Mouse (Mus musculus): ENCODE results near the gene Msantd1.

Gene Msantd1

GRCm38 (mm10) chr5:34924519-34924918 lies 16.7 kb downstream of the Msantd1 start:
- no peak for DNase-seq (ENCODE audit: low spot score)

- no peak for DNase-seq (ENCODE audit: low spot score)
These were observed 19.8 kb downstream of the Msantd1 start for GRCm38 (mm10) chr5:34927648-34928047.

- no peak for DNase-seq (ENCODE audit: low spot score)
These were observed 22.6 kb downstream of the Msantd1 start for GRCm38 (mm10) chr5:34930151-34930975.

- no peak for DNase-seq (ENCODE audit: low spot score)
These were observed 23.3 kb downstream of the Msantd1 start for GRCm38 (mm10) chr5:34931091-34931490.

- DNase-seq (ENCODE audit: low spot score) = no peak
These were observed 24.0 kb downstream of the Msantd1 start for GRCm38 (mm10) chr5:34931516-34932457.

GRCm38 (mm10) chr5:34932458-34932806 lies 24.6 kb downstream of the Msantd1 start:
- no peak for DNase-seq (ENCODE audit: low spot score)

- DNase-seq (ENCODE audit: low spot score) = no peak
These were observed 25.6 kb downstream of the Msantd1 start for GRCm38 (mm10) chr5:34933461-34933860.

GRCm38 (mm10) chr5:34941710-34942470 lies 34.1 kb downstream of the Msantd1 start:
- DNase-seq (ENCODE audit: low spot score) = no peak

- DNase-seq (ENCODE audit: low spot score) = no peak
These were observed 35.6 kb downstream of the Msantd1 start for GRCm38 (mm10) chr5:34943428-34943827.

- DNase-seq (ENCODE audit: low spot score) = peak; percentile 90
These were observed 41.3 kb downstream of the Msantd1 start, which contains the start of gene Rgs12 for GRCm38 (mm10) chr5:34948861-34949760. Gene Rgs12 (plus strand): TSS chr5:34949445.

GRCm38 (mm10) chr5:34949769-34950211 lies 42.0 kb downstream of the Msantd1 start:
- DNase-seq (ENCODE audit: low spot score) = no peak

- DNase-seq (ENCODE audit: low spot score) = no peak
These were observed 42.8 kb downstream of the Msantd1 start for GRCm38 (mm10) chr5:34950486-34951160.

- DNase-seq (ENCODE audit: low spot score) = no peak
These were observed 43.5 kb downstream of the Msantd1 start for GRCm38 (mm10) chr5:34951161-34951834.

GRCm38 (mm10) chr5:34954508-34954907 lies 46.7 kb downstream of the Msantd1 start:
- DNase-seq (ENCODE audit: low spot score) = no peak

GRCm38 (mm10) chr5:34955630-34956029 lies 47.8 kb downstream of the Msantd1 start:
- DNase-seq (ENCODE audit: low spot score) = peak; percentile 46

- DNase-seq (ENCODE audit: low spot score) = no peak
These were observed 48.3 kb downstream of the Msantd1 start for GRCm38 (mm10) chr5:34956151-34956550.

GRCm38 (mm10) chr5:34957015-34957414 lies 49.2 kb downstream of the Msantd1 start:
- DNase-seq (ENCODE audit: low spot score) = no peak

GRCm38 (mm10) chr5:34960021-34960420 lies 52.2 kb downstream of the Msantd1 start:
- no peak for DNase-seq (ENCODE audit: low spot score)

GRCm38 (mm10) chr5:34965531-34965930 lies 57.7 kb downstream of the Msantd1 start:
- DNase-seq (ENCODE audit: low spot score) = no peak

- no peak for DNase-seq (ENCODE audit: low spot score)
These were observed 60.6 kb downstream of the Msantd1 start for GRCm38 (mm10) chr5:34968386-34968785.
